Mouse (Mus musculus): ENCODE measurements around the gene Hsd17b14.
A peak's percentile ranks its signal among the peaks of the same experiment; 100 is the strongest.

Hsd17b14 gene

DNA sequence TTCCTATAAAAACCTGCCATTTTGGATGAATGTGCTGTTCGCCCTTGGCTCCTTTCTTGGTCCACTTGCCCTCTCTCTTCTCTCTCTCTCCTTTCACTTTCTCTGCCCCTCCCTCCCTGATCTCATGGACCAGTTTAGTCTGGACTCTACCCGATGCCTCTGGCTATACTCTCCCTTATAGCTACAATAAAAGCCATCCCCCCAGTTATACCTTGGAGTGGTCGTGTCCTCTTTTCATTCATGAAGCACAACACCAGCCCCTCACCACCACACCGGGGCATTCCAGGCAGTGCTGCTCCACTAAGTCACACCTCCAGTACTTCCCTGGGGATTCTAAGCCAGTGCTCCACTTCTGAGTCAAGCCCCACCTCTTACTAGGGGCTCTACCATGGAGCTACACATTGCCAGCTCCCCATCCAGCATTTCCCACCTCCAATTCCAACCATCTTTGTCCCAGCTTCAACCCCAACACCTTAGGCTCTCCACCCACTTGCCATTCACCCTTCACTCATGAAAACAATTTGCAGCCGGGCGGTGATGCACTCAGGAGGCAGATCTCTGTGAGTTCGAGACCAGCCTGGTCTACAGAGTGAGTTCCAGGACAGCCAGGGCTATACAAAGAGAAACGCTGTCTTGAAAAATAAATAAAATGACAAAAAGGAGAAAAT is 12.6 kb downstream of the Hsd17b14 start:
- no peak for DNase-seq (ENCODE audit: low spot score in 2 of 2)

DNA sequence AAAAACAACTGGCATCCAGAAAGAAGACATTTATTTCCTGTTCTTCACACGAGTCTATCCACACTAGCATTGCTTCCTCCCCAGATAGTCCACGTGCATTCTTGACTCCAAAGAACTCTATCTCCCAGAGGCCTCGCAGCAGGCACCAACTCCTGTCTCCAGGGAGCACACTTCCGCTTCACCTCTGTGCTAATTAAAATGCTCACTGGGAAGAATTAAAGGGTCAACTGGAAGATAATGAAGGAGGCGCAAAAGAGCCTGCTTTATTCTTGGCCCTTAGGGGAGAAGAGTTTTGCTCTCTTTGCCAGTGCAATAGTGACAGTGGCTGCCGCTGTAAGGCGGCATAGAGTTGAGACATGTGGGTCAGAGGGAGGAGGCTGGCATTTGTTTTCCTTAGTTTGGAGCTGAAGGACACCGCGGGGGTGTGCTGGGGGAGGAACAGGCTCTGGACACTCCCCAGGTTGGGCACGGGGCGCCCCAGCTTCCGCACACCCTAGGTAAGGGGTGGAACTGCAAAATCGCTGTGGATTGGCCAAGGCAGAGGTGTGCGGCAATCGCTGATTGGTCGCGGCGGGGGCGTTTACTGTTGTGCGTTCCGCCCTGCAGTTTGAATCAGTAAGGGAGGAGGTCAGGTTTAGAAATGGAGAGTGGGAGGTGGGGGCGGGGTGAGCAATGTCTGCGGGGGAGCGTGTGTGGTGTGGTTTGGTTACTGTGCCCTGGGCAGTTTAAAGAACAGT is 13.3 kb downstream of the Hsd17b14 start:
- DNase-seq (ENCODE audit: low spot score in 2 of 2): peak; percentile 88 to 93

DNA sequence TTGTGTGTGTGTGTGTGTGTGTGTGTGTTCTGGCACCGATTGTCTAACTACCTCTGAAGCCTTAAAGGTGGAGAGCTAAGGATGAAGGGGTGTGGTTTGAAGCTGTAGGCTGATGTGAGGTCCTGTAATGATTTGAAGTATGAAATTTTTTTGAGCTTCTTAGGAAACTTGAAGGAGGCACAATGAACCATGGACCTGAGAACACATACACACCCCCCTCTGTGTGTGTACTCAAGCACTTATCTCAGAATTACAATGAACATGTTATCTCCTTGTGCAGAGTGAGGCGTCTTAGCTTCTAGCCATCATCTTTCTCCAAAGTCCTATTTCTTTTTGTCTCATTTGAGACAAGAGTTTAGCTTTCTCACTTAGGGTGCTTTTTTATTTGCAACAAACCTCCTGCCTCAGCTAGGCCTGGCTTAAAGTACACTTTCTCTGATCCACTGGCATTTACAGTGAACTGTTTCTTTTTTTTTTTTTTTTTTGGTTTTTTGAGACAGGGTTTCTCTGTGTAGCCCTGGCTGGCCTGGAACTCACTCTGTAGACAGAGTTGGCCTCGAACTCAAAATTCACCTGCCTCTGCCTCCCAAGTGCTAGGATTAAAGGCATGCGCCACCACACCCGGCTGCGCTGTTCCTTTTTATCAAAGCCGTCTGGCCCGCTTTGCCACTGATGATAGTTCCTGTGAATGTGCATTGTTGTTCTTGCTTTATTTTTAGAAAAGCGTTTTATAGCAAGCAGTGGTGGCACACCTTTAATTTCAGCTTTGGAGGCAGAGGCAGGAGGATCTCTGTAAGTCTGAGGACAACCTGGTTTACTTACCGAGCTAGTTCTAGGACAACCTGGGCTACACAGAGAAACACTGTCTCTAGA is 14.1 kb downstream of the Hsd17b14 start:
- no peak for DNase-seq (ENCODE audit: low spot score in 2 of 2)

DNA sequence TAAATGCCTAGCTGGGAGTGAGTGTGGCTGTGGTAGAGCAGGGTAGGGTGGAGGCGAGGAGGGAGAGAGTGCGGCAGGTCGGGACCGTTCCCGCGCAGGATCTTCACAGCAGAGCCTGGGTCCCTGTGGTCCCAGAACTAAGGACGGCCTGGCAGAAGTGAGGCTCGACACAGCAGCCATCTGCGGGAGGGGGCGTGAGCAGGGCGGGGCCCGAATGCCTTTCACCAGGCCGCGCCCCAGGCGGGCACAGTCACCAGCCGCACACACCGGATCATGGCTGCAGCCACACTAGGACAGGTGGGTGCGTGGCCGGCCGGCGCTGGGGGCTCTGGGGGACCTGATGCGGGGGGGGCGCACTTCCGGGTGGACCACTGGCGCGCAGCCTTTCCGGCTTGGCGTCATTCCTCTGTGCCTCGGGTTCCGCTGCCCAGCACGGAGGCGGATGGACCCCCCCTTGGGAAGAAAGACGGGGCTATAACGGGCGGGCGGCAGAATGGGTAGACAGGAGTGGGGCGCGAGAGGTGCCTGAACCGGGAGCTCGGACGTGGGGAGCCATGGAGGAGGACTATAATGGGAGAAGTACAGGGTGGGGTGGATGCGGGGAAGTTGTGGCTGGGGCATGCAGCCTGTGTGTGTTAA is 15.5 kb downstream of the Hsd17b14 start, which contains the start of gene Bcat2:
TSS of gene Bcat2 (plus strand) at position 51 of the 639 bp plus-strand sequence.
- peak; percentile 81 to 89 for DNase-seq (ENCODE audit: low spot score in 2 of 2)

DNA sequence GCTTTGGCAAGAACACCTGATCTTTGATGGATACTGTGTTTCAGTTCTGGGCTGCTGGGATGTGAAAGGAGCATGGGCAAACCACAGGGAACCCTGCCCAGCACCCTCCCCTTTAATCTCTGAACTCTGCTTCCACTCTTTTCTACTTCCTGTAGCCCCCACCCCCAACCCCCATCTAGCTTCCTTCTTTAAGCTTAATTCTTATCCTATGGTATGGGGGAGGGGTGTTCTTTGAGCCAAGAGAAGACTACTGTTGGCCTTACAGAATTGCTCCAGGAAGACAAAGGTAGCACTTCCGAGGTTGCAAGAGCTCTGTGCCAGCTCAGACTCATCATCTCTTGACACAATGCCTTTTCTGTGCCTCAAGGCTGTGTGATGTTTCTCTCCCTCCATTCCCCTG is 17.3 kb downstream of the Hsd17b14 start:
- DNase-seq (ENCODE audit: low spot score in 2 of 2): no peak

DNA sequence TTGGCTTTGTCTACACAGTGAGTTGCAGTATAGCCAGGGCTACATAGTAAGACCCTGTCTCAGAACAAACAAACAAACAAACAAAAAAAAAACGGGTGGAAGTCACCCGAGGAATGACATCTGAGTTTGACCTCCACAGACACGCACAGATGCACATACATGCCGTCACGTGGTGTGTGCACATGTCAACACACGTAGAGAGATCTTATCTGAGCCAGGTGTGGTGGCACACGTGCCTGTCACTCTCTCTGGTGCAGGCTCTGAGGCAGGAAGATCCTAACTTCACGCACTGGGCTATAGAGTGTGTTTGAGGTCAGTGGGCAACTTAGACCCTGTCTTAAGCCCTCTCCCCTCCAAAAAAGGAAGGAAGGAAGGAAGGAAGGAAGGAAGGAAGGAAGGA is 19.3 kb downstream of the Hsd17b14 start:
- DNase-seq (ENCODE audit: low spot score in 2 of 2): no peak

DNA sequence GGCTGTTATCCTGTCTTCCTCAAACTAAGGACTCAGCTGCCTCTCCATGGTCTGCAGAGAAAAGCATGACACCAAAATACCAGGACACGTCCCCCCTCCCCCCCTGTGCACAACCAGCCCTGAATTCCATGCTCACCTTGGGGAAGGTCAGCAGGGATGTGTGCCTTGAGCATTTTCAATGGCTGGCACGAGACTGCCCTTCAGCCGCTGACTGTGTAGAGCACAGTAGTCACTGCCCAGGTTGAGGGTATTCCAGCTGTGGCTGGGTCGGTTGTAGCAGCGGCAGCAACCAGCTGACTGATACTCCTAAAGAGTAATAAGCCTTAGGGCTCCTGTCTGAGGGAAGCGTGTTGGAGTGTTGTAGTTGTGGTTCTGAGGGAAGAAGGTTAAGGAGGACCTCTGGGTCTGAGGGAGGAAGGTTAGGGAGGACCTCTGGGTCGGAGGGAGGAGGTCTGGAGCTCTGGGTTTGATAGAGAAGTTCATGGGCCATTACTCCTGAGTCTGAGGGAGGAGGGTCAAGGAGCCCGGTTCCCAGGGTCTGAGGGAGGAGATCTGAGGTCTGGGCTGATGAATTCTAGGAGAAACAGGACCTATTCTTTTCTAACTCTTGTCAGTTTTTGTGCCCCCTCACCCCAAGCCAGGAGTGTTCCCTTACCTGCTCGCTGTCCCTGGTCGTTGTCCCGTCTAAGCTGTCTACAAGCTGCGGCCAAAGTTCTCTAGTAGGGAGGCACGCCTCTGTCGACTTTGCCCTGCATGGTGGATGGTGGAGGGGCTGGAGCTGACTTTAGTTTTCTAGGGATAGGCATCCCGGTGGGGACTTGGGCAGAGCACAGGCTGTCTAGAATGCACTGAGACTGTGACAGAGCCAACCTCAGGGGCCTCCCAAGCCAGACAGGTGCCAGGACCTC is 20.0 kb downstream of the Hsd17b14 start:
- DNase-seq (ENCODE audit: low spot score in 2 of 2): no peak

DNA sequence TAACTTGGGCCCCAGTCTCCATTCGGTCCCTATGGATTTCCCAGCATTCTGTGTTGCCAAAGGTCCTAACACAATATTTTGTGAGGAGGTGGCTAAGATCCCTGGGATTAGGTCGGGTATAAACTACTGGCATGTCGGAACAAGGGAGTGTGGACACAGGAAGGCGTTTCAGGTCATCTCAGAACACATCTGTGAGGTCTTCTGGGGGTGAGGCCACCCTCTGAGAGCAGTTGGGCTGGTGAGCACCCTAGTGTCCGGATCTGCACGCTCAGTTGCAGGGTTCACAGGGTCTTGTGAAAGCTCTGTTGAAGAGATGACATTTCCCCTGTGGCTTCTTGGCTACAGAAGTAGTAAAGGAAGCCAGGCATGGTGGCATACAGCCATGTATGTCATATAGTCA is 31.2 kb downstream of the Hsd17b14 start:
- no peak for DNase-seq (ENCODE audit: low spot score in 2 of 2)

DNA sequence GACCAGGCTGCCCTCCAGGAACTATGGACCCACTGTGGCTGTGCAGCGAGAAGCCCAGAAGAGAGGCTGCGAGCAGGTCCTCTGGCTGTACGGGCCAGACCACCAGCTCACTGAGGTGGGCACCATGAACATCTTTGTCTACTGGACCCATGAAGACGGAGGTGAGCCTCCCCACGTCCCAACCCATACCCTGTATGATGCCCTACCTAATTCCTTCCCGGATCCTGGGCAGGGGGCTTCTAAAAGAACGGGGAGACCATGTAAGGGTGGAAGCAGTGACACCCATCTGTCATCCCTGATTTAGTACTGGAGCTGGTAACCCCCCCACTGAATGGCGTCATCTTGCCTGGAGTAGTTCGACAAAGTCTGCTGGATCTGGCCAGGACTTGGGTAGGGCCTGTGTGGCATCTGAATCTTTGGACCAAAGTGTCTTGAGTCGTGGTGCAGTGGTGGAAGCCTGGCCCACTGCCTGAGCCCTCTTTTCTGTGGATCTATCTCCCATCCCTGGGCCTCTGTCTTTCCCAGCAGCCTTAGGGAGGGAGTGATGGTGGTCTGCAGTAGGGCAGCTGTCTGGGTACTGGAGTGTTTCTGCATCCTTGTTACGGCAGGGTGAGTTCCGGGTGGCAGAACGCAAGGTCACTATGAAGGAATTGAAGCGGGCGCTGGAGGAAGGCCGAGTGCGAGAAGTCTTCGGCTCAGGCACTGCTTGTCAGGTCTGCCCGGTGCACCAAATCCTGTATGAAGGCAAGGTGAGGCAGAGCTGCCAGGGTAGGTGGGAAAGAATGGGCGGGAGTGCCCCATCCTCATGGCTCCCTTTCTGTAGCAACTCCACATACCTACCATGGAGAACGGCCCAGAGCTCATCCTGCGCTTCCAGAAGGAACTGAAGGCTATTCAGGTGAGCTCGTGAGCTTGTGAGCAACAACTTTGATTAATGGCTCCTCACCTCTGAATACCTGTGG is 33.2 kb downstream of the Hsd17b14 start:
- no peak for DNase-seq (ENCODE audit: low spot score in 2 of 2)

DNA sequence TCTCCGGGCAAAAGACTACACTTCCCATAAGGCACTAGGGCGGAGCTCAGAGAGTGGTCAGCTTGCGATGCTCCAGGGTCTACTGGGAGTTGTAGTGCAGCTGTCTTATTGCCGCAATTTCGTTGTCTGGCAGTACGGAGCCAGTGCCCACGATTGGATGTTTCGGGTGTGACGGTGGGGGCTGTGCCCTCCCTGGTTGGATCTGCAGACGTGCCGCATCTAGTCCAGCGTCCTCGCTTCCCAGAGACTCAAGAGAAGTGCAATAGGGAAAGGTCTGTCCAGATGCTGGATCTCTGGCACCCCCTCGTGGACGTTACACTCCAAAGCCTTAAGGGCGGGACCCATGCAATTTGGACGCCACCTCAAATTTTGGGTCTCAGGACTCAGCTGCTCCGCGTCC is 34.5 kb downstream of the Hsd17b14 start:
- peak; percentile 83 to 93 for DNase-seq (ENCODE audit: low spot score in 2 of 2)

DNA sequence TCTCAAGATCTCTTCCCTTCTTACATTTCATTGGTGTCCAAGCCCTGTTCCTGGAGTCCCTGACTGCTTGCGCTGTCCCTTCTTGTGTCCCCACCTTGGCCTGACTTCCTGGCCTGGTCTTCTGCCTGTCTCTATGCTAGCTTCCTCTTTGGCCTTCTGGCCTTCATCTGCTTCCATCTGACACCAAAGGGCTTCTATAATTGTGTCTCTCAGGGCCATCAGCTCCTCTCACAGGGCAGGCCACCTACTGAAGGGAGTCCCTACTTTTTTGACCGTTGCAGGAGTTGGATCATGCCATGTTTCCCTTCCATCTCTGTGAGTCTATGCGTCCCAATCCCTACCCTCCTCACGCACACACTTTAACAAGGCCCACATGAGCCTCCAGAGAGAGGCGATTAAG is 35.2 kb downstream of the Hsd17b14 start:
- peak in 1 of 2 experiments; percentile 63 for DNase-seq (ENCODE audit: low spot score in 2 of 2)

DNA sequence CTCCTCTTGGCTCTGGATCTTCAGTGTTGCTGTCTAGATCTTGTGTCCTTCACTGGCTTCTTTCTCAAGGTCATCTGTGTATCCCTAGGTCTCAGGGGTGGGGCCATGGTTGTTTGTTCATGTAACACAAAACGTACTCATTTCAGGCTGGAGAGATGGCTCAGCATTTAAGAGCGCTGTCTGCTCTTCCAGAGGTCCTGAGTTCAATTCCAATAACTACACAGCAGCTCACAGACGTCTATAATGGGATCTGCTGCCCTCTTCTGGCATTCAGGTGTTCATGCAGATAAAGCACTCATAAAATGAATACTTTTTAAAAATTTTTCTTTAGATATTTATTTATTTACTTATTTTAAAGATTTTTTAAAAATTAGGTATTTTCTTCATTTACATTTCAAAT is 36.2 kb downstream of the Hsd17b14 start:
- DNase-seq (ENCODE audit: low spot score in 2 of 2): no peak

DNA sequence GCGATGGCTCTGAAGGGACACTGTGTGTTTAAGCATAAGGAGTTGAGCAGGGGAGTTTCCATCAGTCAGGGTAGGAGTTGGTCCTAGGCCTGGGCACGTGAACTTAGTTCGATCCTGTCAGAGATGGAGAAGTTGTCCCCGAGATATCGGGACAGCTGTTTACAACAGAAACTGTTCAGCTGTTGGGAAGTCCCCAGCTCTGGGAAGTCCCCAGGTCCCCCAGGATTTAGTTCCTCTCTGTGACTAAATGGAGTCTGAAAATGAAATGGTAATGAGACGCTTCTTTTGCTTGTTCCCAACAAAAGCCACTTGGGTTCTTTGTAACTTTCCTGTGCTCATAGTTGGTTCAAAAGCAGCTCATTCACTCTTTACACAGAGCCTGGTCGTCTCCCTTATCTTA is 37.2 kb downstream of the Hsd17b14 start:
- DNase-seq (ENCODE audit: low spot score in 2 of 2): no peak

DNA sequence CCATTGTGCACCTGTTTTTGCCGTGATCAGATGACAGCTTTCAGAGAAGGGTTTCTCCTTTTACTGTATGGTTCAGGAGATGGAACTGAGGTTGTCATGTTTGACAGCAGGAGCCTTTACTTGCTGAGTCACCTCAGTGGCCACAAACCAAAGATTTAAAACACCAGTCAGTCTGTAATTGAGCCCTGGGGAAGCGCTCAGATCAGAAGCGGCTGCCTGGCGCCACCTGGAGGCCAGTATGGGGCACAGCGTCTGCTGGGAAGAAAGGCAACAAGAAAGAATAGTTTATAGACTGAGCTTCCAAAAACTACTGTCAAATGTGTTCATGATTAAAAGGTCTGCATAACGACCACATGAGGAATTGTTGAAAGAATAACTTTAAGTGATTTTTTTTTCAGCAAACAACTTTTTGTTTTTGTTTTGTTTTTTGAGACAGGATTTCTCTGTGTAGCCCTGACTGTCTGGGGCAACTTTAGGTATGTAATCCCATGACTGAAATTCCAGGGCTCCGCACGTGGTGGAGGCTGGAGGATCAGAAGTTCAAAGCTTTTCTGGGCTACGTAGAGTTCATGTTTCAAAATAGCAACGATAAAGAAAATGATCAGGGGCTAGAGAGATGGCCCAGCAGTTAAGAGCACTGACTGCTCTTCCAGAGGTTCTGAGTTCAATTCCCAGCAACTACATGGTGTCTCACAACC is 38.6 kb downstream of the Hsd17b14 start:
- peak; percentile 69 to 89 for DNase-seq (ENCODE audit: low spot score in 2 of 2)

DNA sequence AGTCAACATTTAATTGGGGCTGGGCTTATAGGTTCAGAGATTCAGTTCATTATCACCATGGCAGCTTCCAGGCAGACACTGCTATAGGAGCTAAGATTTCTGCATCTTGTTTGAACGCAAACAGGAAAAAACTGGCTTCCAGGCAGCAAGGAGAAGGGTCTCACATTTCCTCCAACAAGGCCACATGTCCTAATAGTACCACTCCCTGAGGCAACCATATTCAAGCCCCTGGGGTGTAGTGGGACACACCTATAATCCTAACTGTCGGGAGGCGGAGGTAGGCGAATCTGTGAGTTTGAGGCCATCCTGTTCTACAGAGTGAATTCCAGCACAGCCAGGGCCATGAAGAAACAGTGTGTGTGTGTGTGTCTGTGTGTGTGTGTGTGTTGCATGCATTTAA is 40.5 kb downstream of the Hsd17b14 start:
- DNase-seq (ENCODE audit: low spot score in 2 of 2): no peak

DNA sequence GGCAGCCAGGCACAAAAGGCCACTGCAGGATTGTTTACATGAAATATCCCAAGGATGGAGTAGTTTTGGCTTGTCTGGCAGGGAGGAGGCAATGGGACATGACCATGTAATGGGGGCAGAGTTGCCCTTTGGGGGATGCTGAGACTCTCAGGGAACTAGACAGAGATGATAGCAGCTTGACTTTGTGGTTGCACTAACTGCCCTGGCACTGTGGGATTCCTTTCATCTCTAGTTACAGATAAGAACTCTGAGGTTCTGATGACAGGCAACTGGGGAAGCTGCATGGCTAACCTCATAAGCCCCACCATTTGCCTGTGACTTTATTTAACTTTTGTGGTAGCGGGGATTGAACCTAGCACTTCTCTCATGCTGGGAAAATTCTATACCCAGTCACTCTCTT is 41.4 kb downstream of the Hsd17b14 start:
- DNase-seq (ENCODE audit: low spot score in 2 of 2): no peak

DNA sequence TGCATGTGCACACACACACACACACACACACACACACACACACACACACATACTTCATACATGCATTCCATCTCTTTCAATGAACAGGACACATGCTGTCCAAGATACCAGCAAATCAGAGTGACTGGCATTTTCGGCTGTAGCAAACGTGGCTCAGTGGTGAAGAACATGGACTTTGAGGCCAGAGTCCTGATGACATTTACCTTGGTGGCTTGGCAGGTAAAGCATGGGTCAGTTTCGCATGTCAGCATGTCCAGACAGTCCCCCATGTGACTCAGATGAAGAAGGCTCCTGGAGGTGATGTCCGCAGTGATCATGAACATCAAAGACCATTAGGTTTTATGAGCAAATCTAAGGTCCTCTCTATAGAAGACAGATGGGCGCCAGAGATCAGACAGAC is 42.3 kb downstream of the Hsd17b14 start:
- no peak for DNase-seq (ENCODE audit: low spot score in 2 of 2)

DNA sequence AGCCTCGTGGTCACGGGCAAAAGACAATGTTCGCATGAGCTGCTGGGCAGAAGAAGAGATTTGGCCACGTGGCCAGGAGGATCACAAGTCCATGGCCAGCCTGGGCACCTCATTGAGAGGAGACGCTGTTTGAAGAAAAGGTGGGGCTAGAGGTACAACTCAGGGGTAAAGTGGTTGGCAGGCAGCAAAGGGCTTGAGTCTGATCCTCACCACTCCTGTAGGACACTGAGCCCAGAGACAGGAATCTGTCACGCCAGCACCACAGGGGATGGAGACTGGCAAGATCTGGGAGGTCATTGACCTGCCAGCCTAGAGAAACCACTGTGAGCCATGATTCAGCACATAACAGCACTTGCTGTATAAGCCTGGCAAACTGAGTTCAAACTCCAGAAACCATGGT is 42.8 kb downstream of the Hsd17b14 start:
- no peak for DNase-seq (ENCODE audit: low spot score in 2 of 2)

All from spleen, postnatal 4 days (tissue).